Mouse (Mus musculus) embryonic facial prominence, embryonic 13.5 days (tissue): ENCODE data around the gene Stat1. TPM values are rescaled to one million over a fixed set of nuclear protein-coding genes. Genes with fewer than 3 reads are reported as not detected.

ENCODE experiments used
- ATAC-seq: fragments of 200-750 bp; cut with Nextera tagmentation; 2 replicates; pipeline ENCODE4 v1.8.0; 2017; ENCODE audit warnings: low read depth; ENCODE audit not compliant: insufficient number of reproducible peaks, insufficient read depth, low FRiP score, low TSS enrichment
- H3K27ac ChIP-seq: fragments of 300-500 bp; sonication (generic); 2 replicates; pipeline ENCODE4 v1.5.1; 2015; ENCODE audit warnings: moderate library complexity, mild to moderate bottlenecking, inconsistent platforms
- H3K27me3 ChIP-seq: fragments of 300-500 bp; sonication (generic); 2 replicates; pipeline ENCODE4 v1.6.1; 2015; ENCODE audit warnings: mild to moderate bottlenecking, inconsistent platforms
- H3K36me3 ChIP-seq: fragments of 300-500 bp; sonication (generic); 2 replicates; pipeline ENCODE4 v1.6.1; 2015; ENCODE audit warnings: mild to moderate bottlenecking, inconsistent platforms
- H3K4me1 ChIP-seq: fragments of 300-500 bp; sonication (generic); 2 replicates; pipeline ENCODE4 v1.6.1; 2015; ENCODE audit warnings: inconsistent platforms
- H3K4me2 ChIP-seq: fragments of 300-500 bp; sonication (generic); 2 replicates; pipeline ENCODE4 v1.6.1; 2015; ENCODE audit warnings: moderate library complexity, mild to moderate bottlenecking, inconsistent platforms
- H3K4me3 ChIP-seq: fragments of 300-500 bp; sonication (generic); 2 replicates; pipeline ENCODE4 v1.5.1; 2015; ENCODE audit warnings: mild to moderate bottlenecking, inconsistent platforms
- H3K9ac ChIP-seq: fragments of 300-500 bp; sonication (generic); 2 replicates; pipeline ENCODE4 v1.6.1; 2015; ENCODE audit warnings: mild to moderate bottlenecking, inconsistent platforms
- H3K9me3 ChIP-seq: fragments of 300-500 bp; sonication (generic); 2 replicates; pipeline ENCODE4 v1.6.1; 2016; ENCODE audit warnings: inconsistent platforms
- WGBS: fragments of 180-500 bp; shearing (Covaris S2); methylation state at CpG from one replicate; pipeline ENCODE4 v1.1.7; 2015; ENCODE audit warnings: mixed read lengths; 5-methylcytosine and 5-hydroxymethylcytosine counted together
- polyA plus RNA-seq: library from polyadenylated mRNA; unstranded; fragments of >200 nt; fragmentation: Nextera tagmentation; extraction: Ambion mirVana; gene quantifications from 2 replicates; pipeline ENCODE4 v1.2.1, GENCODE M21; 2015

The Stat1 gene
- polyA plus RNA-seq, 1 experiment from 2014 or later, result 14.9 TPM

DNA sequence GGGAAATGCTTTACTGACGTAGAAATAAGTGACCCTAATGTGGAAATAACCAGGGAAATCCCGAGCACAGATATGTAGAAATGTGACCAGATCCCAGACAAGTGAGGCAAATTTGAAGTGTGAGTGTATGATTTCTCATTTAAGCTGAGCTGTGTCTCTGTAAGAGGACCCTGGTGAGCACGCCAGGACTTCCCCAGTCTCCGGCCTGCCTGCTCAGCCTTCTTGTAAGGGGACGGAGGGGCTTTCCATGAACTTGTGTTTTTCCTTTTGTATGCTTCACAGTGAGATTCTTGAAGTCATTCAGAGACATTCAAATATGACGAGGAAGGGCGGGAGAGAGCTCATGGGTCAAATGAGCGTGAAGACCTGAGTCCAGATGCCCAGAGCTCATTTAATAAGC, 14.0 kb downstream of the Stat1 start:
- Histone ChIP-seq H3K4me3 (no peak overlapping the region), H3K9ac (no peak overlapping the region), H3K36me3 (0 out of 2 replicates have a peak, but pooled peaks cover 8% of the 10 kb centered on the region), H3K27ac (no peak overlapping the region), H3K27me3 (no peaks in the 10 kb centered on the region), H3K4me2 (no peak overlapping the region), H3K9me3 (no peaks in the 10 kb centered on the region), H3K4me1 (no peaks in the 10 kb centered on the region)
- whole genome bisulfite sequencing, result 74% methylated on average over 8 of the region's 8 CpGs
- no peak for ATAC-seq

DNA sequence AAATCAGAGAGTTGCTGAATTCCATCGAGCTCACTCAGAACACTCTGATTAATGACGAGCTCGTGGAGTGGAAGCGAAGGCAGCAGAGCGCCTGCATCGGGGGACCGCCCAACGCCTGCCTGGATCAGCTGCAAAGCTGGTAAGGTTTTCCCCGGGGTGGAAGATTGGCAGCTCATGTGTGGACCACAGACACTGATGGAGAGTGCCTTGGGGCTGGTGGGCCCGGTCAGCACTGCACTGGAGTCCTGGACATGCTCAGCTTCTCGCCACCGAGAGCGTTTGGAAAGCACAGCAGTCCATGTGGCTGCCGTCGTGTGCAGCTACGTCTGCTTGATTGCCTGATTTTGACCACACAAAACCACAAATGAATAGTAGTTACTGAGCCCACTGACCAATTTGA, 18.1 kb downstream of the Stat1 start:
- Histone ChIP-seq H3K27me3 (no peaks in the 10 kb centered on the region), H3K9ac (no peak overlapping the region), H3K9me3 (no peaks in the 10 kb centered on the region), H3K4me2 (no peak overlapping the region), H3K4me3 (no peak overlapping the region), H3K36me3 (peaks cover 19% of the 10 kb centered on the region), H3K27ac (no peak overlapping the region), H3K4me1 (no peaks in the 10 kb centered on the region)
- no peak for ATAC-seq
- 71% methylated on average over 16 of the region's 16 CpGs for WGBS

DNA sequence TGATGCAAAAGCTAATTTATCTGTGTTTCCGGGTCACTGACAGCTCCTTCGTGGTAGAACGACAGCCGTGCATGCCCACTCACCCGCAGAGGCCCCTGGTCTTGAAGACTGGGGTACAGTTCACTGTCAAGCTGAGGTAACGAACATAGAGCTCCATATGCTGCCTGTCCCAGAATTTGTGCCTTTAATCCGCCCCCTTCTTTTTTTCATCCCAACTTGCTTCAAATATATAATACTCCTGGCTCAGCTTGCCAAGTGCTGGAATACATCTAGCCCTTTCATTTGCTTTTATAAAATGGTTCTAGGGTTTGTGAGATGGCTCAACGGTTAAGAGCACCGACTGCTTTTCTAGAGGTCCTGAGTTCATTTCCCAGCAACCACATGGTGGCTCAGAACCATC, 21.3 kb downstream of the Stat1 start:
- no peak overlapping the region for H3K9ac ChIP-seq
- no peaks in the 10 kb centered on the region for H3K27me3 ChIP-seq
- H3K36me3 ChIP-seq, result peaks cover 25% of the 10 kb centered on the region
- H3K4me3 ChIP-seq, result no peak overlapping the region
- WGBS, result 82% methylated on average over 9 of the region's 9 CpGs
- no peak overlapping the region for H3K4me2 ChIP-seq
- peaks cover 9% of the 10 kb centered on the region for H3K4me1 ChIP-seq
- H3K27ac ChIP-seq, result no peak overlapping the region
- no peaks in the 10 kb centered on the region for H3K9me3 ChIP-seq
- no peak for ATAC-seq

DNA sequence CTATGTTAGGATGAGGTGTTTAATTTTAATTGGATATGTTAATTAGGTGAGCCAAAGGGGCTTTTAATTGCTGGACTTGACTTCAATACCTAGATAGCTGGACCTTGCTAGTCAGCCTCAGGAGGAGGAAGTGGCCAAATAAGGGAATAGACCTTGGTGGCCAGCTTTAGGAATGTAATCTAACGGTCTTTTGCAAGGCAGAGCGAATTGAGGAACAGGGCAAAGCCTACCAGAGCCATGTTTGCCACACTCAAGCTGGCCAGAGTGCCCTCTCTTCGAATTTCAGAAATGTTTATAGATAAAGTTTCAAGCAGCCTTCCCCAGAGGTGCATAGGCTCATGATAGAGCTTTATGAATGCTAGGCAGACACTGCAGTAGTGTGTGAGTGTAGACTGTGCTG, 22.2 kb downstream of the Stat1 start:
- Histone ChIP-seq H3K27me3 (no peaks in the 10 kb centered on the region), H3K4me3 (no peak overlapping the region), H3K4me2 (no peak overlapping the region), H3K36me3 (peaks cover 25% of the 10 kb centered on the region), H3K9ac (no peak overlapping the region), H3K4me1 (peaks cover 9% of the 10 kb centered on the region), H3K27ac (no peak overlapping the region), H3K9me3 (no peaks in the 10 kb centered on the region)
- 72% methylated on average over 3 of the region's 3 CpGs for WGBS
- ATAC-seq, result no peak

DNA sequence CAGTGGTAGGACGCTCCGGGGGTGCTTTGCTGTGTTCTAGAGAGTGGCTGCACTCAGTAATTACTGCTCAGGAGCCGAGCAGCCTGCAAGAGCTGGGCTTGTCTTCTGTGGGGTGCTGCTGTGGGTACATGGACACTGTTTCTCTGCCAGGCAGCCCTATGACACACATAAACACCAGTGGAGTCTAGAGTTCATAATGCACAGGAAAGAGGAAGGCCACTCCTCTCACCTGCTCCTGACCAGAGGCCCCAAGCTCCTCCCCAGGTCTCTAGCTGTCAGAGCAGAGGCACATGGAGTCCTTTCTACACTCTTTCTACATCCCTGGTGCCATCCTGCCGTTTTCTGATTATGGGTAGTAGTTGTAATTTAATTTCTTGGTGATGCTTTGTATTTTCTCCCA, 22.9 kb downstream of the Stat1 start:
- no peak overlapping the region for H3K27ac ChIP-seq
- no peak overlapping the region for H3K9ac ChIP-seq
- H3K4me3 ChIP-seq, result no peak overlapping the region
- H3K36me3 ChIP-seq, result peaks cover 23% of the 10 kb centered on the region
- H3K27me3 ChIP-seq, result no peaks in the 10 kb centered on the region
- H3K9me3 ChIP-seq, result no peaks in the 10 kb centered on the region
- H3K4me2 ChIP-seq, result no peak overlapping the region
- WGBS, result 72% methylated on average over 4 of the region's 4 CpGs
- H3K4me1 ChIP-seq, result peaks cover 9% of the 10 kb centered on the region
- ATAC-seq, result no peak

DNA sequence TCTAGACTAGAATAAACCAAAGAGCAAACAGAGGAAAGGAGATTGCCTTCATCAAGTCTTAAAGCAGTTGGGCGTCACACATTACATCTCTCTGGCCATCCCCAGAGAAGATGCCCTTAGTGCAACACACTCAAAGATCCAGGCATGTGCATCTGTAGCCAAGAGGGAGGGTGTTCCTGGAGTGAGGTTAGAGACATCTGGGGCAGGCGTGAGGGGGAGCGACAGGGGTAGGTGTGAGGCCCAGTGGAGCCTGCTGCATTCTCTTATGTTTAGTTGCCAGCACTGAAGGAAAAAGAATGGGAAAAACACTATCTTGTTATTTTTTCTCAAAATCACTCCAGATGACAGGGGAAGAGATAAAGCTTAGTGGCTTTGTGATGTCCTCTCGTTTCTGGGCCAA, 24.0 kb downstream of the Stat1 start:
- WGBS, result 87% methylated on average over 4 of the region's 4 CpGs
- no peaks in the 10 kb centered on the region for H3K9me3 ChIP-seq
- no peak overlapping the region for H3K4me2 ChIP-seq
- H3K4me3 ChIP-seq, result no peak overlapping the region
- no peak for ATAC-seq
- no peaks in the 10 kb centered on the region for H3K27me3 ChIP-seq
- no peak overlapping the region for H3K9ac ChIP-seq
- peaks cover 17% of the 10 kb centered on the region for H3K36me3 ChIP-seq
- H3K27ac ChIP-seq, result no peak overlapping the region
- H3K4me1 ChIP-seq, result peaks cover 15% of the 10 kb centered on the region

DNA sequence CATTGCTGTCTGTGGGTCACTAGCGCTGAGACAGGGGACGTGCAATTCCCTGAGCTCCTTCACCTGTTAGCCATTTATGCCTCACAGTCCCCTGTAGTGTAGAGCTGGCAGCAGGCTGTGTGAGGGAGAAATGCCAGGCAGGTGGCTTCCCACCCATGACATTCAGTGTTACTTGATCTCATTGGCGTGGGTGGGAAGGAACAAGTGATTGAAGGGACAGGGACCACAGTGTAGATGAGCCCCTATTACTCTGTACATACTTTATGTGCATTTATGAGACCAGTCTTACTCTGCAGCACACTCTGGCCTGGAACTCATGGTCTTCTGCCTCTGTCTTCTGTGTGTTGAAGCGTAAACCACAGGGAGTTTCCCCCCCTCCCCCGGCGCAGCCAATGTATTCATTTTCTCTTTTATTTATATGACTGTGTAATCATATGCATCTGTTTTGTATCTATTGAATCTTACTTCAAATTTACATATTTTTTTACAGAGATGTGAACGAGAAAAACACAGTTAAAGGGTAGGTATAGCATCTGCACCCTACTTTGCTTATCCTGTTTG, 24.4 kb downstream of the Stat1 start:
- Histone ChIP-seq H3K4me3 (no peak overlapping the region), H3K4me2 (no peak overlapping the region), H3K9ac (no peak overlapping the region), H3K4me1 (peaks cover 15% of the 10 kb centered on the region), H3K27ac (no peak overlapping the region), H3K9me3 (no peaks in the 10 kb centered on the region), H3K27me3 (no peaks in the 10 kb centered on the region), H3K36me3 (peaks cover 14% of the 10 kb centered on the region)
- 70% methylated on average over 7 of the region's 7 CpGs for WGBS
- no peak for ATAC-seq

DNA sequence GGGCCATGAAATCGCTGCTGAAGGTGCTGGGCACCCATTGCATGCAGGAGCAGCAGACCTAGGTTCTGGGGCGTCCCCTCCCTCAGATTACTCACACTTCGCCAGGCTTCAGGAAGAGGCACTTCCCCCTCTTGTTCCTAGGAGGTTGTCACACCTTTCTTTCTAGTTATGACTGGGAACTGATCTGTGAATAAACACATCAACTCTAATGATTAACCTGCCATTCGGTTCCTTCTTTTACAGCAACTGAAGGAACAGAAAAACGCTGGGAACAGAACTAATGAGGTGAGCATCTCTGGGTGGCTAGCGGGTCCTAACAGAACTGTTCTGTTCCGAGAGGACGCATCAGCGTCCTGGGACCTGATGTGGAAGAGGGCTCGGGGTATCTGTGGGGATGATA, 25.7 kb downstream of the Stat1 start:
- H3K27me3 ChIP-seq, result no peaks in the 10 kb centered on the region
- no peaks in the 10 kb centered on the region for H3K9me3 ChIP-seq
- H3K4me3 ChIP-seq, result no peak overlapping the region
- no peak overlapping the region for H3K9ac ChIP-seq
- peaks cover 24% of the 10 kb centered on the region for H3K4me1 ChIP-seq
- peaks cover 9% of the 10 kb centered on the region; the same call in 1 of the 2 replicates for H3K36me3 ChIP-seq
- ATAC-seq, result no peak
- H3K27ac ChIP-seq, result no peak overlapping the region
- 88% methylated on average over 10 of the region's 10 CpGs for WGBS
- no peak overlapping the region for H3K4me2 ChIP-seq

DNA sequence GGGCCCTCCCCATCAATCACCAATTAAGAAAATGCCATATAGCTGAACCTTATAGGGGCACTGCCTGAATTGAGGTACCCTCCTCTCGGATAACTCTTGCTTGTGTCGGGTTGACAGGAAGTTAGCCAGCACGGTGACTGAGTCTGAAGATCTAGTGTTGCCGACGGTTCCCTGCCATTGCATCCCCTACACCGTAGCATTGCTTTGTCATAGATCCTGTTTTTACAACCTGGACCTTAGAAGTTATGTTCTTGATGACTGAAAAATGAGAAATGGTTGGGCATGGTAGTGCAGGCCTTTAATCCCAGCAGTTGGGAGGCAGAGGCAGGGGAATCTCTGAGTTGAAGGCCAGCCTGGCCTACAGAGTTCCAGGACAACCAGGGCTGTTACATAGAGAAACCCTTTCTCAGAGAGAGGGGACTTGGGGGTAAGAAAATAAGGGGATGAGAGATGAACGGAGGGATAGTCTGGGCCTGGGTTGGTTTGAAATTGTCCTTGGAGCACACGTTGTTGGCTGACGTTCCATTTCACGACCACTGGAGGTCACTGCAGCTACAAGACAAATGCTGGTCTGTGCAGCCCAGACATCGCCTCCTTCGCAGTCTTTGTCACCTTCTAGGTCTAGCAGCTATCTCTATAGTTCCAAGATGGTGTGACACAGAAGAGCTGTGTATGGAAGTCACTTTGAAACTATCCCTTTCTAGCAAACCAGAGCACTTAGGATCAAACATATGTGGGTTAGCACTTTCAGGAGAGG, 27.2 kb downstream of the Stat1 start:
- Histone ChIP-seq H3K4me2 (no peak overlapping the region), H3K9ac (no peak overlapping the region), H3K9me3 (no peaks in the 10 kb centered on the region), H3K27me3 (no peaks in the 10 kb centered on the region), H3K4me1 (peaks cover 35% of the 10 kb centered on the region), H3K36me3 (peaks cover 6% of the 10 kb centered on the region; the same call in 1 of the 2 replicates), H3K4me3 (no peak overlapping the region), H3K27ac (no peak overlapping the region)
- no peak for ATAC-seq
- 58% methylated on average over 12 of the region's 12 CpGs for WGBS

DNA sequence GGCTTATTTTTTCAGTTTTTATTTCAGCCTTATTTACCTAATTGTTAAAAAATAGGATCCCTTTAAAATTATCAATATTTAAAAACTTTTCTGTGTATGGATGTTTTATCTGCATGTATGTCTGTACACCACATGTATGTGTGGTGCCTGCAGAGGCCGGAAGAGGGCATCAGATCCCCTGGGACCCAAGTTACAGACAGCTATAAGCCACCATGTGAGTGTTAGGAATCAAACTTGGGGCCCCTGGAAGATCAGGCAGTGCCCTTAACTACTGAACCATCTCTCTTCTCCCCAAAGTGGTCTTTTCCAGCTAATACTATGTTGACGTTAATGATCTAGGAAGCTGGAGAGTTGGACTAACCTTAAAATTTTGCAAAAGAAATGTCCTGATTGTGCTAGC, 28.2 kb downstream of the Stat1 start:
- Histone ChIP-seq H3K27ac (no peak overlapping the region), H3K27me3 (peaks cover 3% of the 10 kb centered on the region; the same call in 1 of the 2 replicates), H3K36me3 (peaks cover 14% of the 10 kb centered on the region), H3K9me3 (no peaks in the 10 kb centered on the region), H3K4me3 (no peak overlapping the region), H3K4me1 (peaks cover 35% of the 10 kb centered on the region), H3K4me2 (no peak overlapping the region), H3K9ac (no peak overlapping the region)
- 71% methylated on average over 2 of the region's 2 CpGs for WGBS
- no peak for ATAC-seq

DNA sequence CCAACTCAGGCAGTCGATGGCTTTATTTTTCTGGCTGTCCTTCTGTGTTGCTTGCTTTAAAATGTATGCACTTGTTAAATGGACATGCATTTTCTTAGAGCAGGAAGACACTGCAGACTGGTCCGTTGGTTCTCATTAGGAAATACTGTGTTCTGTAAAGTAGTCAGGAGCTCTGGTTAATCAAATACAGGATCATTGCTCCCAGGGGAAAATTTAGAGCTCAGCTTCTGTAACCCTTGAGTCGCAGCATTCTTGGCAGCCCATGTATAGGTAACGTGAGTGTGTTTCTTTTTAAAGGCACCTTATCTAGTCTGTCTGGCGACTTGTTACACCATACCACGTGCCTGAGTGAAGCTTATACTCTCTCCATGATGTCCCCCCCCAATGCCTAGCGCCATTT, 28.9 kb downstream of the Stat1 start:
- no peak overlapping the region for H3K4me3 ChIP-seq

DNA sequence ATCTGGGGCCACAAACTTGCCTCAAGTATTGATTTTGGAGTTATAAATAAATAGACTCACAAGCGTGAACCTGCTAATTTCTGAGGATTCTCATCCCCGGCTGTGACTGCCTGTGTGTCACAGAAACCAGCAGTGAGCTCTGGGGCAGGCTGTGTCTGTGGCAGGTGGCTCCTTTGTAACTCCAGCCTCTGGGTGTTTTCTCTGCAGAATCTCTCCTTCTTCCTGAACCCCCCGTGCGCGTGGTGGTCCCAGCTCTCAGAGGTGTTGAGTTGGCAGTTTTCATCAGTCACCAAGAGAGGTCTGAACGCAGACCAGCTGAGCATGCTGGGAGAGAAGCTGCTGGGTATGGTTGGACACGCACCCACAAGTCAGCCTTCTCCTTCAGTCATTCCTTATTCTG, 29.5 kb downstream of the Stat1 start:
- WGBS, result 68% methylated on average over 7 of the region's 7 CpGs
- ATAC-seq, result no peak
- no peak overlapping the region for H3K9ac ChIP-seq

More for the DNA sequence above, 28.9 kb downstream of the Stat1 start:
- Histone ChIP-seq H3K4me2 (no peak overlapping the region), H3K27ac (no peak overlapping the region), H3K4me1 (peaks cover 34% of the 10 kb centered on the region), H3K27me3 (peaks cover 3% of the 10 kb centered on the region; the same call in 1 of the 2 replicates), H3K36me3 (peaks cover 14% of the 10 kb centered on the region), H3K9ac (no peak overlapping the region), H3K9me3 (no peaks in the 10 kb centered on the region)
- 38% methylated on average over 7 of the region's 7 CpGs for WGBS
- ATAC-seq, result no peak

More for the DNA sequence above, 29.5 kb downstream of the Stat1 start:
- Histone ChIP-seq H3K4me1 (peaks cover 29% of the 10 kb centered on the region), H3K4me2 (no peak overlapping the region), H3K27ac (no peak overlapping the region), H3K4me3 (no peak overlapping the region), H3K36me3 (peaks cover 14% of the 10 kb centered on the region), H3K9me3 (no peaks in the 10 kb centered on the region), H3K27me3 (peaks cover 3% of the 10 kb centered on the region; the same call in 1 of the 2 replicates)
